16 mouse cellular contexts compared by ENCODE assay signal in genomic region chr5:102052465-102052864, GRCm38 (mm10). TPM values are rescaled to one million over a fixed set of nuclear protein-coding genes. Genes with fewer than 3 reads are reported as not detected.
DNase-seq lines count a peak whose midpoint lies in the region; ATAC-seq lines count a peak whose summit lies in the region.
"Had no signal": no experiment of that assay in that cellular context is flagged by ENCODE, and none has a peak within 500 bp of the region (broad histone marks: within the 10 kb centered on the region; RNA-seq: fewer than 3 reads in every experiment).

No protein-coding gene starts in this region.

- no peaks in the 10 kb centered on the region for H3K27me3 ChIP-seq in kidney, embryonic 16.5 days (ENCODE audit: insufficient read depth, low read length)
- H3K27me3 ChIP-seq in liver, embryonic 11.5 days (replicated peaks; ENCODE audit: control insufficient read depth, insufficient read depth, low read length), result no peaks in the 10 kb centered on the region
- H3K27me3 ChIP-seq: hindbrain, embryonic 15.5 days; Patski; stomach, embryonic 15.5 days had no signal

- no peak overlapping the region for H3K9ac ChIP-seq in kidney, embryonic 16.5 days (replicated peaks; ENCODE audit: low read length)
- H3K9ac ChIP-seq in liver, embryonic 11.5 days (ENCODE audit: low read depth, low read length), result no peak overlapping the region
- H3K9ac ChIP-seq: hindbrain, embryonic 15.5 days; stomach, embryonic 15.5 days had no signal

- H3K4me2 ChIP-seq in kidney, embryonic 16.5 days (replicated peaks; ENCODE audit: low read depth, low read length), result peak overlapping the region; percentile 34
- peak overlapping the region; percentile 35 for H3K4me2 ChIP-seq in liver, embryonic 11.5 days
- H3K4me2 ChIP-seq: hindbrain, embryonic 15.5 days; stomach, embryonic 15.5 days had no signal

- peak overlapping the region; percentile 22 for H3K4me3 ChIP-seq in kidney, embryonic 16.5 days (ENCODE audit: low read length)
- H3K4me3 ChIP-seq in liver, embryonic 11.5 days (ENCODE audit: low read depth, low read length), result 0 out of 2 replicates have a peak overlapping the region, but pooled peaks have one; percentile 7
- H3K4me3 ChIP-seq in macrophage (ENCODE audit: inconsistent target), result no peak overlapping the region
- H3K4me3 ChIP-seq: forebrain, embryonic 10.5 days; hindbrain, embryonic 15.5 days; limb, embryonic 10.5 days; stomach, embryonic 15.5 days had no signal

- no peak for ATAC-seq in kidney, embryonic 16.5 days (ENCODE audit: low FRiP score, low TSS enrichment)
- no peak for ATAC-seq in liver, embryonic 11.5 days (replicated peaks; ENCODE audit: low FRiP score)
- ATAC-seq: Patski had no signal

- no peaks in the 10 kb centered on the region for H3K9me3 ChIP-seq in kidney, embryonic 16.5 days (ENCODE audit: low read length)
- H3K9me3 ChIP-seq in liver, embryonic 11.5 days (ENCODE audit: control insufficient read depth, low read length), result no peaks in the 10 kb centered on the region
- H3K9me3 ChIP-seq: forebrain, embryonic 10.5 days; hindbrain, embryonic 15.5 days; limb, embryonic 10.5 days; stomach, embryonic 15.5 days had no signal

- H3K36me3 ChIP-seq in kidney, embryonic 16.5 days (ENCODE audit: insufficient read depth, low read length), result no peaks in the 10 kb centered on the region
- H3K36me3 ChIP-seq in liver, embryonic 11.5 days (ENCODE audit: control insufficient read depth, insufficient read depth, low read length), result no peaks in the 10 kb centered on the region
- H3K36me3 ChIP-seq in macrophage (ENCODE audit: inconsistent target), result no peaks in the 10 kb centered on the region
- H3K36me3 ChIP-seq: hindbrain, embryonic 15.5 days; stomach, embryonic 15.5 days had no signal

- peaks cover 28% of the 10 kb centered on the region for H3K4me1 ChIP-seq in kidney, embryonic 16.5 days (ENCODE audit: insufficient read depth, low read length)
- peaks cover 36% of the 10 kb centered on the region for H3K4me1 ChIP-seq in liver, embryonic 11.5 days (replicated peaks; ENCODE audit: control insufficient read depth, insufficient read depth, low read length)
- H3K4me1 ChIP-seq: stomach, embryonic 15.5 days had no signal

- H3K27ac ChIP-seq in kidney, embryonic 16.5 days (ENCODE audit: low read length), result peak overlapping the region; percentile 76
- H3K27ac ChIP-seq in liver, embryonic 11.5 days (ENCODE audit: low read depth, low read length), result peak overlapping the region; percentile 8; the same call in 1 of the 2 replicates
- peak overlapping the region; percentile 32 for H3K27ac ChIP-seq in macrophage
- H3K27ac ChIP-seq: forebrain, embryonic 10.5 days; hindbrain, embryonic 15.5 days; limb, embryonic 10.5 days; stomach, embryonic 15.5 days had no signal

- 83% methylated on average over 4 of the region's 4 CpGs for WGBS in kidney, embryonic 16.5 days
- WGBS in liver, embryonic 11.5 days, result 85% methylated on average over 4 of the region's 4 CpGs
- 95% methylated on average over 4 of the region's 4 CpGs for WGBS in macrophage (ENCODE audit: missing documents)

- DNase-seq in kidney, postnatal 14 days, result no peak
- DNase-seq in R1 (ENCODE audit: low read depth, low spot score), result peak; percentile 52
- DNase-seq in liver, embryonic 11.5 days (ENCODE audit: low spot score), result no peak
- no peak for DNase-seq in ovary, adult 18-20 months (ENCODE audit: low spot score)
- no peak for DNase-seq in lung, postnatal 4 days
- DNase-seq: cerebellum, adult 2 months; heart, postnatal 36 days; lung, adult 2 months; right cerebral cortex, postnatal 25 days had no signal

- H3K79me2 ChIP-seq in macrophage (ENCODE audit: inconsistent target), result peaks cover 100% of the 10 kb centered on the region

RNA-seq across cellular contexts. Expression of gene Wdfy3, which starts 17.3 kb away (rescaled TPM):
- 20.1 and 22.4 TPM in 2 replicates for polyA plus RNA-seq in kidney, embryonic 16.5 days (2015; fragmentation: Nextera tagmentation; extraction: Ambion mirVana)
- polyA plus RNA-seq in liver, embryonic 11.5 days (2014; fragmentation: Nextera tagmentation; extraction: Ambion mirVana), result 10.4 and 12.7 TPM in 2 replicates
- 100 to 1,000 TPM; 154 to 501 (median 335) TPM for total RNA-seq in macrophage (2018; cell fraction: chromatin; rRNA removed)
- total RNA-seq in macrophage (2018; cell fraction: cytosol; rRNA removed), result 10 to 100 TPM; 33.2 to 88.4 (median 66.0) TPM
- 100 to 1,000 TPM in 25 of 26 experiments, 10 to 100 TPM in 1; 87.8 to 329 (median 181) TPM for total RNA-seq in macrophage (2018; cell fraction: nucleus; rRNA removed)
- 31.1 to 45.6 TPM (median 42.4 TPM) in 3 replicates for polyA plus RNA-seq in macrophage (2018)

Comparison
In these comparisons a context has a peak if more than half of its experiments do, and no peak if none do; other contexts are left out.
1. H3K27ac ChIP-seq: peak in every context shown above with its lines; median percentile 76 in kidney, embryonic 16.5 days; 32 in macrophage; 8 in liver, embryonic 11.5 days.